Mouse (Mus musculus) spleen, postnatal 0 days (tissue): ENCODE measurements around the gene Ppid. TPM values are rescaled to one million over a fixed set of nuclear protein-coding genes. Genes with fewer than 3 reads are reported as not detected.

Experiments
- polyA plus RNA-seq: library from polyadenylated mRNA; unstranded; fragments of >200 nt; fragmentation: Nextera tagmentation; extraction: Ambion mirVana; gene quantifications from 2 replicates; pipeline ENCODE4 v1.2.1, GENCODE M21; 2015

Ppid gene
- 79.5 and 84.0 TPM in 2 replicates for polyA plus RNA-seq

GRCm38 (mm10) chr3:79590863-79591792 lies at the start of gene Ppid:
Ppid (plus strand) TSS chr3:79591342.

DNA sequence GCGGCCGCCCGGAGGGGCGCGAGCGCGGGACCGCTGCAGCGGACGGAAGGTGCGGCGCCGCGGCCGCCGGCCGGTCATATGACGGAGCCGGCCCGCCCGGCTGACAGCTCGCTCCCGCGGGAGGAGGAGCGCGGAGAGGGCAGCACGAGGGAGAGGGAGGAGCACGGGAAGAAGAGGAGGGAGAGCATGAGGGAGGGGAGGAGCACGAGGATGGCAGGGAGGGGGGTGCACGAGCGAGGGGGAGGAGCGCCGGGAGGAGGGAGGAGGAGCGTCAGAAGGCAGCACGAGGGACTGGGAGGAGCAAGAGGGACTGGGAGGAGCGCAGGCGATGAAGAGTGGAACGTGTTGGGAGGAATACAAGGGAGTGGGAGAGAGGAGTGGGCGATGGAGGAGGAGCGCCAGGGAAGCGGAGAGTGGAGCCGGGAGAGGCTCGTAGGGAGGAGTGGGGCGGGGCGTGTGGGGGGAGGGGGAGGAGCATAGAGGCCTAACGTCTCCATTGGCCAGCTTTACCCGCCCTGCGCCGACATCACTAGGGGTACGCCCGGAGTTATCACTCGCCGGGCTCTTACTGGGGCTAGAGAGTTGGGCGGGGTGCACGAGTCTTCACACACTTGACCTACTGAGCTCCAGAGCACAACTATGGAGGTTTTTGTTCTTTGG lies 23.3 kb upstream of the Ppid start, which contains the start of gene Fnip2:
Fnip2 (minus strand) TSS at position 94 of the 660 bp plus-strand sequence.

DNA sequence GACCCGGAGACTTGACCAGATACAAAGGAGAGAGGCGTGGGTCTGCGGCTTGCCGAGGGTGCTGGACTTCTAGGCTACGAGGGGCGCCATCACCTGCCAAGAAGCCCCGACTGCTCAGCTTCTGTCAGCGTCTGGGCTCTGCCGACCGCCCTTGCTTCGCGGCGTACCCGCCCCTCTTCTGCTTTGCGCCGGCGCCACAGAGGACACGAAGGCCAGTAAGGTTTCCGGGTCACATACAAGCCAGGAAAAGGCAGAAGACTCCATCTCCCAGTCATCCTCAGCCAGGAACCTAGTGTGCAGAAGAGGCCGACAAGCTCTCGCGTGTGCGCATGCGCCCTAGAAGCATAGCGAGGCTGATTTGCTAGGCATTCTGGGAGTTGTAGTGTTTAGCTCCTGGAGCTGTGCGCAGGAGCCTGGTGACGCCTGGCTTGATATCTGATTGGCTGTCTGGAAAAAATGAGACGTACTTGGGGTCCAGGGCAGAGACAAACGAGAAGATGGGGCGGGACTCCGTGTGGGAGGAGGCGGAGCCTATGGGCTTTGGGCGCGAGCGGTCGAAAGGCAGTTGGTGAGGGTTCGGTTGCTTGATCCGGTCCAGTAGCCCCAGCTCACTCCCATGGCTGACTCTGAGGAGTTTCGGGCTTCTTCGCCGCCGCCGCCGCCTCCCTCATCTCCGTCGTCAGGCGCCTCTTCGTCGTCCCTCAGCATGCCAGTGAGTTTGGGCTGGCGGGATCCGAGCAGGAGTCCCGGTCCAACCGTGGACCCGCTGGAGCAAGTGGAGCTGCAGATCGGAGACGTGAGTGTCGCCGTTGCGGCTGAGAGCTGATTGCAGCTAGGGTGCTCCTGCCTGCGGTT lies 37.6 kb downstream of the Ppid start, which contains the start of gene 4930579G24Rik:
4930579G24Rik (plus strand) TSS at position 519 of the 855 bp plus-strand sequence.

DNA sequence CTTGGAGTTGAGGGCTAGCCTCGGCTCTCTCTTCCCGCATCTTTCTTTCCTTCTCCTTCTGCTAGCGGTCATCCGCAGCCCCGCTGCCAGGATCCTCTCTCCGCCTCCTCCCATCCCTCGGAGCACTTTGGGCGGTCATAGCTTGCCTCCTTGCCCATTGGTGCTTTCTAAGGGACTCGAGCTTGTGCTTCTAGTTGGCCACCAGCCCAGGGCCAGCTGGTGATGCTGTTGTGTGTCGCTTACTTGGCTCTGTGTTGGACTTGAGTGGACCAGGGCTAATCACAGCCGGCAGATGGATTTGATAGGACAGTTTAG lies 38.2 kb downstream of the Ppid start, which contains the start of gene Etfdh:
Etfdh (minus strand) TSS at position 85 of the 315 bp plus-strand sequence.

Other genes with a start within 250 kb of the Ppid start
- gene Fnip2, start 23.5 kb upstream of the Ppid start, polyA plus RNA-seq = 6.5 and 6.9 TPM in 2 replicates
- gene 4930579G24Rik, start 37.7 kb downstream of the Ppid start, polyA plus RNA-seq = 25.0 and 30.7 TPM in 2 replicates
- 40.9 and 44.1 TPM in 2 replicates for gene Etfdh, start 38.2 kb downstream of the Ppid start, polyA plus RNA-seq
- gene Rxfp1, start 146.5 kb downstream of the Ppid start, polyA plus RNA-seq = not detected in 2 replicates